Mouse (Mus musculus) heart, embryonic 10.5 days (tissue): Measurements from ENCODE around the gene Tmprss12. TPM values are rescaled to one million over a fixed set of nuclear protein-coding genes. Genes with fewer than 3 reads are reported as not detected.
"Not testable (repeated sequence)": the region's sequence is repeated elsewhere in the genome, so short reads cannot be mapped to it uniquely, and the experiment has no call there.

Source experiments
- DNase-seq: peaks from one replicate; pipeline ENCODE4 v3.0.0-alpha.2; 2017; ENCODE audit warnings: low spot score
- H3K27ac ChIP-seq: fragments of 300-500 bp; sonication (generic); 2 replicates; pipeline ENCODE4 v1.5.1; 2016; ENCODE audit warnings: mild to moderate bottlenecking
- H3K27me3 ChIP-seq: fragments of 300-500 bp; sonication (generic); 2 replicates; pipeline ENCODE4 v1.6.1; 2016; ENCODE audit warnings: mild to moderate bottlenecking; ENCODE audit not compliant: poor library complexity, insufficient read depth, severe bottlenecking
- H3K36me3 ChIP-seq: fragments of 300-500 bp; sonication (generic); 2 replicates; pipeline ENCODE4 v1.6.1; 2016; ENCODE audit warnings: mild to moderate bottlenecking, moderate library complexity
- H3K4me1 ChIP-seq: fragments of 300-500 bp; sonication (generic); 2 replicates; pipeline ENCODE4 v1.6.1; 2016; ENCODE audit warnings: mild to moderate bottlenecking
- H3K4me3 ChIP-seq: fragments of 300-500 bp; sonication (generic); 2 replicates; pipeline ENCODE4 v1.5.1; 2016; ENCODE audit warnings: mild to moderate bottlenecking, moderate library complexity
- H3K9me3 ChIP-seq: fragments of 300-500 bp; sonication (generic); 2 replicates; pipeline ENCODE4 v1.6.1; 2016; ENCODE audit warnings: mild to moderate bottlenecking, moderate library complexity
- WGBS: fragments of 180-500 bp; shearing (Covaris S2); methylation state at CpG from one replicate; pipeline ENCODE4 v1.1.7; 2016; 5-methylcytosine and 5-hydroxymethylcytosine counted together
- polyA plus RNA-seq: library from polyadenylated mRNA; unstranded; fragments of >200 nt; fragmentation: Nextera tagmentation; extraction: Ambion mirVana; gene quantifications from 2 replicates; pipeline ENCODE4 v1.2.1, GENCODE M21; 2016

Gene Tmprss12
- polyA plus RNA-seq, 1 experiment from 2014 or later = not detected

DNA sequence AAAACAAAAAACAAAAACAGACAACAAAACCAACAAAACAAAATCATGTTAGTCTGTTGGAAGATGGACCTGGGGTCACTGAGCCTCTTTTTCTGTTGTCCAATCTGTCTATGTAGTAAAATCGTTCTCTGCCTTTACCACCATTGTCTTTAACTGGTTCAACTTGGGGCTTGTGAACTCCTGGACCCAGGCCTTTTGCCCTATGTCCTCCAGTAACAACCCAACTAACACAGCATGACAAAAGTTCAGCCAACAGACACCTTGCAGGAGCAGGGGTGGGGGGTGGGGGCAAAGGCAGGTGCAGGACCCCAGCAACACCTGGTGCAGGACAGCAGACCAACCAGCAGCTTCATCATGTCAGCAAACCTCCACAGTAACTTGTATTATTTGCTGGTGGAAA, 39.2 kb downstream of the Tmprss12 start:
- no peak overlapping the region for H3K27ac ChIP-seq

DNA sequence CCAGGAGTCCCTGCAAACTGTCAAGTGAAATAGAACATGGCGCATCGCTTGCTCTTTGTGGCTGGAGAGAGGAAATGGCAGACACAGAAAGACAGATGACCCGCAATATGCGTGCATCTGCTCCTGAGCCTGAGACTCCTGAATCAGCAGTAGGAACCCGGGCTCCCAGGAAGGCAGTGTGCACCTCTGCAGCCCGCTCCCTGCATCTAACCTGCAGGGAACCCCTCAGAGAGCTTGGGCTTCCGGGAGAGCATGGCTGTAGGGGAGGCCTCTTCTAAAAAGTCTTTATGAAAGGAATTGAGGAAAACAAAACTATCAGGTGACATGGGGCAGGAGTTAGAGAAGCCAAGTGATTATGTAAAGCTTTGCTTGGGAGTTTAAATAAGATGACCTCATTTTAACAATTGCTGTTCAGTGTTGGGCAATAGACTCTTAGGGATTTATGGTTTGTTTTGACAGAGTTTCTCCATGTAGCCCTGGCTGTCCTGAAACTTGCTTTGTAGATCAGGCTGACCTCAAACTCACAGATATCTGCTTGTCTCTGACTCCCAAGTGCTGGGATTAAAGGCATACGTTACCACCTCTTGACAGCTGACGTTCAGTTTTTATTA, 39.8 kb downstream of the Tmprss12 start:
- Histone ChIP-seq H3K4me1 (0 out of 2 replicates have a peak, but pooled peaks cover 3% of the 10 kb centered on the region), H3K27ac (no peak overlapping the region), H3K9me3 (no peaks in the 10 kb centered on the region), H3K4me3 (no peak overlapping the region), H3K36me3 (no peaks in the 10 kb centered on the region), H3K27me3 (no peaks in the 10 kb centered on the region)
- WGBS = 69% methylated on average over 9 of the region's 9 CpGs
- no peak for DNase-seq

More for the DNA sequence above, 39.2 kb downstream of the Tmprss12 start:
- no peaks in the 10 kb centered on the region for H3K27me3 ChIP-seq
- no peak overlapping the region for H3K4me3 ChIP-seq
- H3K4me1 ChIP-seq = 0 out of 2 replicates have a peak, but pooled peaks cover 3% of the 10 kb centered on the region
- WGBS = 86% methylated on average over 1 of the region's 1 CpGs
- DNase-seq = no peak
- H3K36me3 ChIP-seq = no peaks in the 10 kb centered on the region
- no peaks in the 10 kb centered on the region for H3K9me3 ChIP-seq

DNA sequence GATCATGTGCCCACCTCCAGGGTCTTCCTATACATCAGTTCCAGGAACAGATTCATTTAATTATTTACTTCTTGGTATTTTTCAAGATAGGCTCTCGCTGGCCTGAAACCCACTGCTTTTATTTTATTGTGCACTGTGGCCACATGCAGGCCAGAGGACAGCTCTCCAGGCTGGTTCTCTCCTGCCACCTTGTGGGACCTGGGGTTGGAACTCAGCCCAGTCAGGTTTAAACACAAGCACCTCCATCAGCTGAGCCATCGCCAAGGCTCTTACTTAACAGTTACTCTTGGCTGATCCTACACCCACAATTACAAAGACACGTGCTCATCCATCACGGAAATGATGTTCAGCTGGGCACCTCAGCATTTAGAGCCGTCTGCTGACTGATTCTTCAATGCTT, 40.5 kb downstream of the Tmprss12 start:
- no peaks in the 10 kb centered on the region for H3K36me3 ChIP-seq
- no peaks in the 10 kb centered on the region for H3K9me3 ChIP-seq
- no peak overlapping the region for H3K4me3 ChIP-seq
- no peaks in the 10 kb centered on the region for H3K27me3 ChIP-seq
- WGBS = 44% methylated on average over 5 of the region's 5 CpGs
- no peak for DNase-seq
- H3K27ac ChIP-seq = no peak overlapping the region
- H3K4me1 ChIP-seq = 0 out of 2 replicates have a peak, but pooled peaks cover 3% of the 10 kb centered on the region

DNA sequence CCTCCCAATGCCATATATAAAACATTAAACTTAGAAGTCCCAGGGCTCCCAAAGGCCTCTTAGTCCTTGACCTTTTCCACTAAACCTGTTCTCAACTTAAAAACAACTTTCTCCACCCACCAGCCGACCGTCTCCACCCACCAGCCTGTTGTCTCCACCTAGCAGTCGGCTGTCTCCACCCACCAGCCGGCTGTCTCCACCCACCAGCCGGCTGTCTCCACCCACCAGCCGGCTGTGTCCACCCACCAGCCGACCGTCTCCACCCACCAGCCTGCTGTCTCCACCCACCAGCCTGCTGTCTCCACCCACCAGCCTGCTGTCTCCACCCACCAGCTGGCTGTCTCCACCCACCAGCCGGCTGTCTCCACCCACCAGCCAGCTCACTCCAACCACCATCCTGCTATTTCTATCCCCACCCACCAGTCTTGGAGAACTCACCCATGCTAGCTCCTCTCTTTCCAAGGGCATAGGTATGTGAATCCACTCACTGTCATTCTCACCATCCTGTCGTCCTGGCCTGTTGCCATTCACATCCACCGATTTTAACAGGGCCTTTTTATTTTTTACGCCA, 43.5 kb downstream of the Tmprss12 start:
- no peaks in the 10 kb centered on the region for H3K4me1 ChIP-seq
- no peaks in the 10 kb centered on the region for H3K36me3 ChIP-seq
- H3K27ac ChIP-seq = no peak overlapping the region
- H3K27me3 ChIP-seq = no peaks in the 10 kb centered on the region
- H3K9me3 ChIP-seq = no peaks in the 10 kb centered on the region
- no peak for DNase-seq
- WGBS = 63% methylated on average over 12 of the region's 12 CpGs
- no peak overlapping the region for H3K4me3 ChIP-seq

DNA sequence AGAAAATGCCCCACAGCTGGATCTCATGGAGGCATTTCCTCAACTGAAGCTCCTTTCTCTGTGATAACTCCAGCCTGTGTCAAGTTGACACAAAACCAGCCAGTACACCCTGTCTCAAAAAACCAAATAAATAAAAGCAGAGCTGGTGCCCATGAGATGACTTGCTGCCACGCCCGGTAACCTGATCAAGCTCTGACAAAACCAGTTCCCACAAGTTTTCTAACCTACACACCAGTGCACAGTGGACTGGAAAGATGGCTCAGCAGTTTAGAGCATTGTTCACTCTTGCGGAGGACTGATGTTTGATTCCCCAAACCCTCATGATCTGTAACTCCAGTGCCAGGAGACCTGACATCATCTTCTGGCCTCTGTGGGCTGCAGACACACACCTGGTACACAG, 44.6 kb downstream of the Tmprss12 start:
- no peaks in the 10 kb centered on the region for H3K36me3 ChIP-seq
- H3K9me3 ChIP-seq = no peaks in the 10 kb centered on the region
- no peaks in the 10 kb centered on the region for H3K4me1 ChIP-seq
- 87% methylated on average over 3 of the region's 3 CpGs for WGBS
- no peak overlapping the region for H3K27ac ChIP-seq
- no peaks in the 10 kb centered on the region for H3K27me3 ChIP-seq
- H3K4me3 ChIP-seq = no peak overlapping the region
- DNase-seq = no peak

DNA sequence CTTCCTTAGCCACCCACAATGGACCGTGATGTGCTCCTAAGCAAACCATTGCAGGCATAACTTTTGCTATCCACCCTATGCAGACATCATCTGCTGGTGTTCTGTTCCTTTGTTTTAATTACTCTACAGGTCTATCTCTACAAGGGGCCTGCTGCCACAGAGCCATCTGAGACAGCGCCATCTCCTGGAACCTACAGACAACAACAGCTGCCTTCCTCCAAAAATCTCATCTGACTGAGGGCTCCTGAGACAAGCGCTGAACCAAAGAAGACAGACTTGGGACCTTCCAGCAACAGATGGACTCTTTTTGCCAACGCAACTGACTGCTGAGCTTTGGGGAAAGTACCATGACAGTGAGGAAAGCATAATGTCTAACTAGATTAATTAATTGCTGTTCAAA, 47.5 kb downstream of the Tmprss12 start:
- DNase-seq, H3K36me3 ChIP-seq, H3K27ac ChIP-seq, H3K4me3 ChIP-seq, H3K9me3 ChIP-seq, H3K27me3 ChIP-seq, H3K4me1 ChIP-seq: not testable (repeated sequence)
- 54% methylated on average over 4 of the region's 4 CpGs for WGBS

DNA sequence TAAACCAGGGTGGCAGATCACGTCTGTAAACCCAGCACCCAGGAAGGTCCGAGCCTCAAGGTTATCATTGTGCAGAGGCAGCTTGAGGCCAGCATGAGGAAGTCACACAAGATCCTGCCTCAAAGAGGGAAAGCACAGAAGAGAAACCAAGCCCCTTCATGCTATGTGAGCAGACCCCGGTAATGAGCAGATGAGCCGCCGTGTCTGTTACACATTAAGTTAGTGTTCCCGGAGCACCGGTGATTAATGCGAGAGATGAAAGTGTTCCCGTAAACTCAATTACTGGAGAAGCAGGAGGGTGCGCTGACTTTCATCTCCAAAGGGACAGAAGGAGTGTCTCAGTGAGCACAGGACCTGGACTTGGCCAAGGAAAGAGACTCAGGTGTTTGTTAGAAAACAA, 48.7 kb downstream of the Tmprss12 start:
- WGBS = 79% methylated on average over 10 of the region's 10 CpGs
- DNase-seq, H3K36me3 ChIP-seq, H3K4me3 ChIP-seq, H3K4me1 ChIP-seq, H3K27me3 ChIP-seq, H3K27ac ChIP-seq, H3K9me3 ChIP-seq: not testable (repeated sequence)

DNA sequence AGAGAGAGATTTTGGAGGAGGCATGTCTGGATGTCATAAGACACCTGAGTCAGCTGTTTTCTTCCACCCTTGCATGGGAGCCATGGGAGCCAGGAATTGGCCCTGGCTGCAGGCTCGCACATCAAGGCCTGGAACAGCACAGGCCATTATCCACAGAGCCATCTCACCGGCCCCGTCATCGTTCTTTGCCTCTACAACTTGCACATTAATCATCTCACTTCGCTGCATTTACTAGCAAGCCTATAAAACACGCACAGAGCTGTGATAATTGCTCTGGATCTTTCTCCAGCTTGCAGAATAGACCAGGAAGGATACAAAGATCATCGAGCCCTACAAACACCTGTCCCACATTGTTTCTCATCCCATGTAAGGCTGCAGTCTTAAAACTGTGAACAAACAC, 50.1 kb downstream of the Tmprss12 start:
- no peak for DNase-seq
- H3K9me3 ChIP-seq = no peaks in the 10 kb centered on the region
- H3K27ac ChIP-seq = no peak overlapping the region
- no peaks in the 10 kb centered on the region for H3K27me3 ChIP-seq
- 85% methylated on average over 7 of the region's 7 CpGs for WGBS
- no peaks in the 10 kb centered on the region for H3K36me3 ChIP-seq
- no peaks in the 10 kb centered on the region for H3K4me1 ChIP-seq
- H3K4me3 ChIP-seq = no peak overlapping the region

DNA sequence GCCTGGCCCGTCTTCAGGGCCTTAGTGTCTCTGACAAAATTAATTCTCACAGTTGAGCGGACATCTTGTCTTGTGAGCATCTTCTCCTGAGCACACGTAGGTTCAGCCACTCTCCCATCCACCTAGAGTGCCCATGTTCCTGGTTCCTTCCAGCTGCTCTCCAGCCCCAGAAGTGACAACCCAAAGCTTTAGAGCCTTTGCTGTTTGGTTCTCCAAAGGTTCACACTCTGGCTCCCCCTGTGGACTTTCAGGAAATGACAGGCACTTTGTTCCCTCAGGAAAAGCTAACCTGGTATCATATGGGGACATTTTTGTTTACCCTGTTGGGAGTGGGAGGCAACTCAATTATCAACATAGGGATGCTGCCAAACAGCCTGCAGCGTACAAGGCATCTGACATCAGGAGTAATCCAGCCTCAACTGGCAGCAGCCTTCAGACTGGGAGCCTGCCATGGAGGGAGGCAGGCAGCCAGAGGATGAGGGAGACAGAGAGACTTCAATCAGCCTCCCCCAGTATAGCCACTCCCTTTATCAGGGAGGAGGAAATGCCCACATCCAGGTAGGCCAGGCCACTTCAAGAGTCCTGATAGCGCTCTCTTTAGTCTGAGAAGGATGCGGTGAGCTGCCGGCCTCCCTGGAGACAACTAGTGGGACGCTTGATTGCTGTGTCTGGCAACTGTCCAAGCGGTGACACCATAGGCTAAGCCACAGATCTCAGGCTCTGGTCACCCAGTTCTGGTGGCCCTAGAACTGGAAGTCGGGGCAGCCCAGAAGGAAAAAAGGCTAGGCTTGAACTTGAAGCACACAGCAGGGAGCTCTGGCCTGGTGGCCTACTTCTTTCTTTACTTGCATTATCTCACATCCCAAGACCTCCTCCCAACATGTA, 51.7 kb downstream of the Tmprss12 start:
- 56% methylated on average over 3 of the region's 10 CpGs for WGBS
- H3K4me1 ChIP-seq, DNase-seq, H3K27me3 ChIP-seq, H3K4me3 ChIP-seq, H3K9me3 ChIP-seq, H3K27ac ChIP-seq, H3K36me3 ChIP-seq: not testable (repeated sequence)

DNA sequence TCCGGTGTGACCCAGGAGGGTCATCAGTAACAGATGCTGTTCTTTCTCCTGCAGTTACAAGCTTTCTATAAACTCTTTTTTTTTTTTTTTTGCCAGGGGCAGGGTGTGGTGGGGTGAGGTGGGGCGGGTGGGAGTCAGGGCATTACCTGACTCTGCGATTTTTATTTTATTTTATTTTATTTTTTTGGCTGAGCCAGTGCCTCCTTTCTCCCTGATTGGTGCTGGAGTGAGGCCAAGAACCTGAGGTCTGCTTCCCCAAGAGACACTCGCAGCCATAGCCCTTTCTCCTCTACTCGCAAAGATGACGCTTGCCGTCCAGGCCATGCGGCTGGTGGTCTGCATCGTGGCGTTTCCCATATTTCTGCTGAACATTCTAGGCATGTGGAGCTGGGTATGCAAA, 54.0 kb downstream of the Tmprss12 start, which contains the start of gene Mettl7a3:
Mettl7a3 (plus strand) TSS at position 301 of the 400 bp plus-strand sequence.
- Histone ChIP-seq H3K9me3 (no peaks in the 10 kb centered on the region), H3K4me3 (no peak within 1 kb of the TSS), H3K4me1 (no peaks in the 10 kb centered on the region), H3K27me3 (no peaks in the 10 kb centered on the region), H3K36me3 (no peaks in the 10 kb centered on the region), H3K27ac (no peak within 1 kb of the TSS)
- no peak for DNase-seq
- WGBS = 84% methylated on average over 10 of the region's 10 CpGs

DNA sequence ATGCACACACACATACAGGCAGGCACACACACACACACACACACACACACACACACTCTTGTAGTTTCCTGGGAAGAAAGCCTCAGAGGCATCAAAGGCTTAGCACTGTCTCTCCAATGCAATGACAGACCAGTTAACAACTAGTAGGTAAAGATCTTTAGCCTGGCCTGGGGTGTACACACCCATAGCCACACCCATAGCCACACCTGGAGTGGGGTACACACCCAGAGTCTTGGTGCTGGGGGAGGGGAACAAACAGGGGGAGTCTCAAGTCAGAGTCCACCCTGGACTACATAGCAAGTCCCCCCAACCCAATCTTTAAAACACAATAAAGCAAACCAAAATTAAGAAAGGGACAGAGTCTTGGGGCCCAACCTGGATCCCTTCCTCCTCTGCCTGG, 56.7 kb downstream of the Tmprss12 start:
- H3K4me1 ChIP-seq, H3K9me3 ChIP-seq, H3K4me3 ChIP-seq, H3K36me3 ChIP-seq, DNase-seq, H3K27ac ChIP-seq, H3K27me3 ChIP-seq: not testable (repeated sequence)

DNA sequence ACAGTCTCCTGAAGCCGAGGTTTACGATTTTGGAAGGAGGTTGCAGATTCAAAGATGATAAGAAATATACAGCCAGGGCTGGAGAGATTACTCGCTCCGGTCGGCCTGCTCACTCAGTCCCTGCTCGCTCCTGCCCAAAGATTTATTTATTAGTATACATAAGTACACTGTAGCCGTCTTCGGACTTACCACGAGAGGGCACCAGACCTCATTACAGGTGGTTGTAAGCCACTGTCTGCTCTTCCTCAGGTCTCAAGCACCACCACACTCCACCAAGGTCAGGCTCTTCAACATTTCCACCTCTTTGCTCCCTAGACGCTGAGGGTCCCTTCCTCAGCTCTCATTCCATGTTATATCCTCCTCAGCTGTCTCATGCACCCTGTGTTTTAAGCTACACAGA, 57.2 kb downstream of the Tmprss12 start:
- H3K4me1 ChIP-seq, H3K4me3 ChIP-seq, H3K27ac ChIP-seq, H3K27me3 ChIP-seq, H3K36me3 ChIP-seq, H3K9me3 ChIP-seq, DNase-seq: not testable (repeated sequence)
- 41% methylated on average over 10 of the region's 10 CpGs for WGBS

DNA sequence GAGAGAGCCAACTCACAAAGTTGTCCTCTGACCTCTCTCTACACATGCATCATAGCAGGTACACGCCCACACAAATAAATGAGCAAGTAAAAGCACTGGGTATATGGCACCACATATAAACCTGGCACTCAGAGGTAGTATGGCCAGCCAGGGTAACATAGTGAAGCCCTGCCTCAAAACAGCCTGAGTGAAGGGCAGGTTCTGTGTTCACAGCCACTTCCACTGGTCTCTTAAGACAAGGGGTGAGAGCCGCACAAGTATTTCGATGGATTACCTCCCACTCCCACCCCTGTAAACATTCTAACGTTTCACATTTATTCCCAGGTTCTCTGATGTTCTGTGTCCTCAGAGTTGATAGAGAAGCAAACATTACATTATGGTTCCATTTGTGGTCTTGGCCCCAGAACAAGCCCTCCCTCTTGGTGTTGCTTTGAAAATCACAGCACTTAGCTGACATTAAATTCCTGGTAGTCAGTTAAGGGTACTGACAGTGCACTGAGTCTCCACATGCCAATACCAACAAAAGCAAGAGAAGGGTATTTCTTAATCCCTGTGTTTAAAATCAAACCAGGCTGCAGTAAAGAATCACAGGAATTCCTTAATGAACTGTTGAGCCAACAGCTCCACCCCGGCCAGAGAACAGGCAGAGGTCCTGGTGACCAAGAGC, 60.8 kb downstream of the Tmprss12 start:
- not testable (repeated sequence) for H3K4me1 ChIP-seq
- WGBS = 81% methylated on average over 5 of the region's 5 CpGs

More for the DNA sequence above, 60.8 kb downstream of the Tmprss12 start:
- DNase-seq, H3K27me3 ChIP-seq, H3K4me3 ChIP-seq, H3K27ac ChIP-seq, H3K9me3 ChIP-seq, H3K36me3 ChIP-seq: not testable (repeated sequence)
